Mouse (Mus musculus) brain, embryonic 14.5 days (tissue): ENCODE measurements around the gene Lin7a.

Experiments used
- CTCF ChIP-seq: fragments of 200-500 bp; IDR thresholded peaks from 2 replicates; pipeline ENCODE4 v1.5.1; 2012; ENCODE audit warnings: inconsistent platforms, mild to moderate bottlenecking, moderate library complexity, borderline replicate concordance; ENCODE audit not compliant: insufficient read depth, insufficient read length; ENCODE audit errors: extremely low read depth
- POLR2A ChIP-seq: fragments of 200-500 bp; IDR thresholded peaks from 2 replicates; pipeline ENCODE4 v1.6.1; 2012; ENCODE audit warnings: mild to moderate bottlenecking, inconsistent platforms, borderline replicate concordance; ENCODE audit not compliant: poor library complexity, insufficient read depth, insufficient read length, severe bottlenecking; ENCODE audit errors: extremely low read depth

DNA sequence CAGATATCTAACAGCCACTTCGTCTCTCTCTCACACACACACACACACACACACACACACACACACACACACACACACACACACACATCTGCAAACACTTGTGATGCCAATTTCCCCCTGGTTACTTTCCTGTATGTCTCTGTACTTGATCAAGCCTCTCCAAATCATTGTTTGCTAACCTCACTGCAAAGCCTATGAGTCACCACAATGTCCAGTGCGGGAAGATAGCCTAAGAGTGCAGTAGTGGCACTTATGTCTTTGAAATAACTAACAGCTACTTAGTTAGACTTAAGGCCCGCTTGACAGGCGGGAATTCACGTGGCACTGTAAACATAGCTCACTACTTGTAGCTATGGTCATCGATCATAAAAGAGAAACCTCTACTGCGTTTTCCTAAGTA lies 196.3 kb downstream of the Lin7a start:
- TF ChIP-seq CTCF = no peak
- TF ChIP-seq POLR2A = no peak
